Mouse (Mus musculus): ENCODE results near the gene March1. TPM values are rescaled to one million over a fixed set of nuclear protein-coding genes. Genes with fewer than 3 reads are reported as not detected.
A peak's percentile ranks its signal among the peaks of the same experiment; 100 is the strongest.

The March1 gene
- polyA plus RNA-seq, 1 experiment = not detected

GRCm38 (mm10) chr8:65957492-65957891 lies 339.8 kb downstream of the March1 start:
- peak; percentile 53 for TF ChIP-seq GATA1 (IDR thresholded peaks at IDR 0.05; ENCODE audit: low read length)

DNA sequence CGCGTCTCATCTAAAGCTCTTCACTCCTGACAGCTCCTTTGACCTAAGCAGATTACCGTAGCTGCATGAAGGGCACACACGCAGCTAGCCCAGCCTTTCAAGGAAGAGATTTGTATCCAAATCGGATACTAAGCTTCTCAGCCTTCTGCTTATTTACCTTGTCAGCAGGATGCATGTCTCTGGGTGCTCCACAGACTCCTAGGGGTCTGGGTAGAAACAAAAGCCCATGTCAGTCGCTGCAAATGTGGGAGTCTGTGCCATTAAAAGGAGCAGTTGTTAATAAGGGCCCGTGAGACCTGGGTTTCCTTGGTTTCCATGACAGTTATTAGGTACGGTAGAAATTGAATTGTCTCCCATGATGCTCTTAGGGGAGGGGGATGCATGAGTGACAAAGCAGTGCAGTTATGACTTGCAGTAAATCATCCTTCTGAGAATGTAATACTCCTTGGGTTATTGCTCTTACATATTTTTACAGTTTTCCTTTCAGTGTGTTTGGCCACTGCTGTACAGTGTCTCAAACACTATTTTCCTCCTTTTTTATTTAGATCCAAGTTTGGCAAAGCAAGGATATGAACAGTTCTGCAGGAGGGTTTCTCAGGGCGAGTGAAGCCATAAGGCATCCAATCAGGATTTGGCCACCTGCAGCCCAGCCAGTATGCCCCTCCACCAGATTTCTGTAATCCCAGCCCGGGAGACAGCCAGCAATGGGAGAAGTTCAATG lies 349.0 kb downstream of the March1 start:
- no peak for TF ChIP-seq GATA1 (IDR thresholded peaks at IDR 0.05; ENCODE audit: low read length)

GRCm38 (mm10) chr8:65967223-65967778 lies 349.6 kb downstream of the March1 start:
- no peak for TF ChIP-seq GATA1 (IDR thresholded peaks at IDR 0.05; ENCODE audit: low read length)

DNA sequence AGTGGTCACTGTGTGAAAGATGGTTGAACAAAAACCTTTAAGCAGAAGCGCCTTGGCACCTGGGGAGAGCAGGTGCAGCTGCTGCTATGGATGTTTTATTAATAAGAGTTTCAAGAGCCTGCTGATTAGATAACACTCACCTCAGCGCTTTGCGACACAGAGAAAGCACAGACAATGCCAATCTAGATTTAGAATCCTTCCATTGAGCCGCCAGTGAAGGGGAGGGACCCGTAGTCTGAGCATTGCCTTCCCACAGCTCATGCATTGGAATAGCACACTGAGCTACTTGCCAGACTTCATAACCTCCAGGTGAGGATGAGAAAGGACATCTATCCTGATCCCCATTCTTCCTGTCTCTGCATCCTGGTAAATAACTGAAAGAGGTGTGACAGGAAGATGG lies 359.2 kb downstream of the March1 start:
- no peak for TF ChIP-seq GATA1 (IDR thresholded peaks at IDR 0.05; ENCODE audit: low read length)

- peak; percentile 78 for TF ChIP-seq GATA1 (IDR thresholded peaks at IDR 0.05; ENCODE audit: low read length)
These were observed 364.3 kb downstream of the March1 start for GRCm38 (mm10) chr8:65982039-65982438.

DNA sequence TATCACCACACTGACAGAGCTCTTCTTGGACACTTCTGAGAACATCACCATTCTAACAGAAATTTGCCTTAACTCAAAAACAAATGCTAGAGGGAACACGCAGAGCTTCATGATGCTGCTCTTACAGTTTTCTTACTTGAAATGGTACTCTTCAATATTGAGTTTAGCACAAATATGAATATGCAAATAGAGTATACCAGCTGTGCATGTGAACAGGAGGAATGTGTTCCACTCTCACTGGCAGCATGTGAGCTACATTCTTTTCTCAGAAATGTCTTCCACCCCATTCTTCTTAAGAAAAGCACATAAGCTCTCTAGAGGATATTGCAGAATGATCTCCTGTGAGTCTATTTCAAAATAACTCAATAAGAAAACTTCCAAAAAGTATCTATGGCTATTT lies 370.0 kb downstream of the March1 start:
- no peak for TF ChIP-seq GATA1 (IDR thresholded peaks at IDR 0.05; ENCODE audit: low read length)

DNA sequence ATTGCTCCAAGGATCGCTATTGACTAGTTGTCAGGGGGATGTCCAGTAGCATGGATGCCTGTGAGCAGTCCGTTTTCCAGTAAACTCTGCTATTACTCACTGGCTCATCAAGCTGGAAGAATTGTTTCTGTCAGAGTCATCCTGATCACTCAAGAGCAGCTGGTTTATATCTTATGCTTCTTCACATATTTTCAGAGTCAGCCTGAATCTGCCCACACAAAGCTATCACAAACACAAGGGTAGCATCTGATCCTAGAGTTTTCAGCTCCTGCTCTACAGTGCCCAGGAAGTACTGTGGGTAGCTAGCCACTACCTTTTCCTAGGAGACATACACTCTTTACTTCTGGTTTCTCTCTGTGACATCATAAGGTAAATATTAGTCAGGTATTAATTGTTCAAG lies 405.1 kb downstream of the March1 start:
- no peak for TF ChIP-seq GATA1 (IDR thresholded peaks at IDR 0.05; ENCODE audit: low read length)

DNA sequence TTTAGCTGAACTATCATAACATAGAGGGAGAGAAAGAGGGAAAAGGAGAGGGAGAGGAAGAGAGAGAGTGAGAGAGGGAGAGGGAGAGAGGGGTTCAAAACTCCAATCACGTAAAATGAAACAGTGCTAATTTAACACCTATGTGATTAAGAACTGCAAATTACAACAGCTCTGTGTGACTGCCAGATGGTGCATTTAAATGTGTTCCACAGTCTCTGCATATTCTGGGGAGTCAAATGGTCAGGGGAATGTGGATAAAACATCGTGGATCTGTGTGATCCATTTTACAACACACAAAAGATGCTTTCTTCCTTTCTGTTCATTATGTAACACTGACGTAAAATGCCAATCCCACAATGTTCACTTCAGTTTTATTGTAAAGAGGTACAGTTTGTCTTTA lies 416.0 kb downstream of the March1 start:
- no peak for TF ChIP-seq GATA1 (IDR thresholded peaks at IDR 0.05; ENCODE audit: low read length)

DNA sequence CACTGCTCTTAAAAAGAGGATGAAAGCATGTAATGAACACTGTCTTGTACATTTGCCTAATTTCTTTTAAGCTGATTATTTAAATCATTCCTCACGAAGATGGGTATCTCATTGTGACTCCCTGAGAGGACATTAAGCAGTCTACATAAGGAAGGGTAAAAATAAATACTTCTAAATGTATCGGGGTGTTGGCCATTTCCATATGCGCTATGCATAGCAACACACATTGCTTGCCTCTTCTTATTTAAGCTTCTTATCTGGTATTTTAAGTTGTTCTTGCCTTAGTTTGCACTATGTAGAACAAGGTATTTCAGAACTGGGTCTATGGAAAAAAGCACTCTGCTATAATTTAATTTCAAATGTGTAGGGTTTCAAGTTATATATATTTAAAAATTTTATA lies 416.7 kb downstream of the March1 start:
- TF ChIP-seq GATA1 (IDR thresholded peaks at IDR 0.05; ENCODE audit: low read length) = no peak

GRCm38 (mm10) chr8:66094152-66094551 lies 476.5 kb downstream of the March1 start:
- no peak for TF ChIP-seq GATA1 (IDR thresholded peaks at IDR 0.05; ENCODE audit: low read length)

DNA sequence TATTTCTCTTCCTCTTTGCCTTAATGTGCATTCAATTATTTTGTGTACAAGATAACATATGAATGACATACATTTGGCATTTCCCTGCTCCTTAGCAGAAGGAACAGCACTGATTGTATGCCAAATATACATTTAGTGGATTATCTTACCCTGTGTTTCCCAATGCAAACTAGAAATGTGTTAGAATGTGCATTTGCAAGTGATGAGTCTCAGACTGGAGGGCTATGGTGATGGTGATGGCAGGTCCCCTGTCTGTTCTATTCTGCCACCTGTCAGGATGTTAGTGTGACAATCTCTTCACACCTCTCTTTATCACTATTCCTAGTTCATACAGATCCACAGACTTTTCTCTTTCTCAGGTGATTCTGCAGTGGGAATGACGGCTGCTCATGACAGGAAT lies 480.4 kb downstream of the March1 start:
- no peak for TF ChIP-seq GATA1 (IDR thresholded peaks at IDR 0.05; ENCODE audit: low read length)

DNA sequence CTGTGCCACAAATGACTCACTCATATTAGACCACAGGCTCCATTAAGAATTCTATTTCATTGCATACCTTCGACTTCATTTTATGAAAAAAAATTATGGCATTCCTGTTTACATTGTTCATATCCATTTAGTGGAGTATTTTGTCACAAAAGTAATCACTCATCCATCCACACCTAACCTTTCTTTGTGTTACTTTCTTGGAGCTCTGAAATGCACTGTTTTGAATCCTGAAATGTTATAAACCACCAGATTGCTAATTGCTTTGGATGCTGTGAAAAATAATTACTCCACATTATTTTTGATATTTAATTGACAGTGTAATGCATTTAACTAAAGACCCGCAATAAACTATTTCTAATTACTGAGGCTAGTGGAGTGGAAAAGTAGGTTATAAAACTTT lies 501.6 kb downstream of the March1 start:
- no peak for TF ChIP-seq GATA1 (IDR thresholded peaks at IDR 0.05; ENCODE audit: low read length)

GRCm38 (mm10) chr8:66159648-66160047 lies 541.9 kb downstream of the March1 start:
- TF ChIP-seq GATA1 (IDR thresholded peaks at IDR 0.05; ENCODE audit: low read length) = no peak

GRCm38 (mm10) chr8:66166835-66167234 lies 549.1 kb downstream of the March1 start:
- no peak for TF ChIP-seq GATA1 (IDR thresholded peaks at IDR 0.05; ENCODE audit: low read length)

DNA sequence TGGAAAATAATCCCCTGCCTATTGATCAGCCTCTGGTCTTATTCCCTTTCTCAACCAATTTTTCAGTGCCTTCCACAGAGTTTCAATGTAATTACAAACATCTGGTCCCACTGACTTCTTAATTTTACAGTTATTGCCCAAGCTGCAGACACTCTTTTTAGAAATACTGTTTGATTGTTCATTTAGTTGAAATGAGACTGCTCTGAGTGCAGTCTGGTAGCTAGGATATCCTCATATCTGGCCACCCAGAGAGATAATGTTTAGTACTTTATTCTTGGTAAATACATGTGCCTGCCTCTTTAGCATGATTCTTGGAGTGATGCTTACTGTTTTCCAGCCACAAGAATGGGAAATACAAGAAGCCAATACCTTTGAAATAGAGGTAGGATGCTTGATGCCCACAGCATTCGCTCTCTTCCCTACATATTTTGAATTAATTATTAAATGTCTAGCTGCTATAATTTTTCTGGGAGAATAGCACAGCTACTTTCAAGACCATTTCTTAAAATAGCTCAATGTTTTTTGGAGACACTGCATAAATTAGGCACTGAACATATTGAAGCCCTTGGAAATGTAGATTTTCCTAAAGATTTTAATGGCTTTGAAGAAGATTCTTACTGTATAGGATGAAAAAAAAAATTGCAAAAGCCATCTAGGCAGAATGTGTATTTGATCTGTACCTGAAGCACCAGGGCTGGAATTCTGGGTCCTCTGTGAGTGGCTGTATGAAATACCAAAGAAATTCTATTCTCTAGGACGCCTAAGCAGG lies 549.9 kb downstream of the March1 start:
- TF ChIP-seq GATA1 (IDR thresholded peaks at IDR 0.05; ENCODE audit: low read length) = no peak

DNA sequence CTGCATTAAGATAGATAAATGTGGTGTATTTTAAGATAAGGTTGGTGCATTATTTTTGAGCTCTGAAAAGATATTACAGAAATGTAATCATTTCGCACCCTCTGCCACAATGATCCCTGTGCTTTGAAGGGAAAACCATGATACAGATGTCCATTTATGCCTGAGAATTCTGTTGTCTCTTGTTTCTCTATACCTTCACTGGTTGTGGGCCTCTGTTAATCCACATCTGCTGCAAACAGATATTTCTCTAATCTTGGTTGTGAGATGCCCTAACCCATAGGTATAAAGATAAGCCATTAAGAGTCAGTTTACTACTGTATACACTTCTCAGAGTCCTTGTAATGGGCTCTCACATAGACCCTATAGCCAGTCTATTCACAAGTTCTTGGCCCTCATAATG lies 561.6 kb downstream of the March1 start:
- peak; percentile 47 for TF ChIP-seq GATA1 (IDR thresholded peaks at IDR 0.05; ENCODE audit: low read length)

DNA sequence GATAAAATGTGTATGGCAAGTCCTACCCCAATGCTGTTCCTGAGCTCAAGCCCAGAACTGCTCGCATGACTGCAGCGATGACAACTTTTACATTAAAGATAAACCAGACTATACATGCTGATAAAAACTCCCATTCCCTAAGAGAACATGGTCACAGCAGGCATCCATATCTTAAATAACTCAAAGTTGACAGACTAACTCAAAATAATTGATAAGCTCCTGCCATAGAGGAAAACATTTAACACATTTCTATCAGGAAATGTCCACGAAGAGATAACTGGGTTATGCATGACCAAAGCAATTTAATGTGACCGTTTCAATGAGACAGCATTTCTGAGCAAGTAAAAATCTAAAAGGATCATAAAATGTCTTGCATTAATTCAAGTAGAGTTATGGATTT lies 563.6 kb downstream of the March1 start:
- peak; percentile 81 for TF ChIP-seq GATA1 (IDR thresholded peaks at IDR 0.05; ENCODE audit: low read length)
